Mouse (Mus musculus): ENCODE measurements around the gene B3gat3.

- TF ChIP-seq CTCF (IDR thresholded peaks at IDR 0.05; ENCODE audit: low read depth) (0 out of 2 replicates have a peak, but pooled peaks have one; percentile 27), EP300 (IDR thresholded peaks at IDR 0.05; ENCODE audit: low read depth) (peak; percentile 49; the same call in 1 of the 2 replicates)
Observed at GRCm38 (mm10) chr19:8941515-8942217, 21.5 kb downstream of the B3gat3 start, which contains the start of gene Mta2.

All from liver, postnatal 0 days (tissue).